In the genomic region with DNA sequence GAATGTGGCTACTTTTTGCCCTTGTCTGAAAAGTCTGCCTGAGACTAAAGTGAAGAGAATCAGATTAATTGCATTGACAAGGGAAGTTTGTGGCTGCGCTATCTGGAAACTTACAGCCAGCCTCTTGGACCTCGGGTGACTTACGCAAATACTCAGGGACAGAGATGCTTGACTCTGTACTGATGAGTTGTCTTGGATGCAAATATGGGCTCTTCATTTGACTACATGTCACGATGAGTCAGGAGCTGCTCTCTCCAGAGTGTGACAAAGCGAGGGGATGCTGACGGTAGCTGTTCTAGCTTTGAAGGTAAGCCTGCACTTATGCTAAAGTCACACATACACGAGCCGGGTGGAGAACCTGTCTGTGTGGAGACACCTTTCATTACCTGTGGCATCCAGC, we compare ENCODE assay signal across 30 mouse cellular contexts.
"Had no signal": no experiment of that assay in that cellular context is flagged by ENCODE, and none has a peak within 500 bp of the region (broad histone marks: within the 10 kb centered on the region; RNA-seq: fewer than 3 reads in every experiment).

No protein-coding gene starts in this region.

- H3K27ac ChIP-seq: left cerebral cortex, adult 2 months; limb, embryonic 10.5 days; limb, embryonic 12.5 days; limb, embryonic 13.5 days; limb, embryonic 15.5 days; liver, embryonic 12.5 days; liver, embryonic 13.5 days; liver, embryonic 14.5 days; liver, embryonic 15.5 days; lung, embryonic 15.5 days; macrophage; midbrain, embryonic 12.5 days; midbrain, embryonic 13.5 days; midbrain, embryonic 15.5 days had no signal

- DNase-seq: left cerebral cortex, postnatal 4 days; liver; liver, embryonic 13.5 days; liver, postnatal 0 days; lung, adult 18-20 months; lung, adult 2 months; lung, embryonic 14.5 days; lung, postnatal 10 days; lung, postnatal 14 days; lung, postnatal 36 days; lung, postnatal 4 days; midbrain, embryonic 14.5 days had no signal

- H3K4me2 ChIP-seq: limb, embryonic 12.5 days; limb, embryonic 13.5 days; limb, embryonic 15.5 days; liver, embryonic 11.5 days; liver, embryonic 12.5 days; liver, embryonic 13.5 days; liver, embryonic 15.5 days; lung, embryonic 14.5 days; lung, embryonic 15.5 days; midbrain, embryonic 12.5 days; midbrain, embryonic 13.5 days; midbrain, embryonic 15.5 days had no signal

- H3K9ac ChIP-seq: limb, embryonic 12.5 days; limb, embryonic 13.5 days; limb, embryonic 15.5 days; liver, embryonic 12.5 days; liver, embryonic 13.5 days; liver, embryonic 14.5 days; liver, embryonic 15.5 days; liver, postnatal 0 days; lung, embryonic 14.5 days; lung, embryonic 15.5 days; midbrain, embryonic 12.5 days; midbrain, embryonic 13.5 days; midbrain, embryonic 15.5 days had no signal

- H3K4me3 ChIP-seq: left cerebral cortex, adult 2 months; limb, embryonic 10.5 days; limb, embryonic 12.5 days; limb, embryonic 13.5 days; limb, embryonic 15.5 days; liver, embryonic 12.5 days; liver, embryonic 13.5 days; liver, embryonic 15.5 days; lung, embryonic 15.5 days; megakaryocyte, embryonic 14.5 days; midbrain, embryonic 12.5 days; midbrain, embryonic 13.5 days; midbrain, embryonic 15.5 days; myocyte had no signal

- H3K9me3 ChIP-seq: limb, embryonic 10.5 days; limb, embryonic 12.5 days; limb, embryonic 13.5 days; limb, embryonic 15.5 days; liver, embryonic 13.5 days; liver, embryonic 15.5 days; lung, embryonic 15.5 days; midbrain, embryonic 12.5 days; midbrain, embryonic 13.5 days; midbrain, embryonic 15.5 days had no signal

- H3K36me3 ChIP-seq: limb, embryonic 10.5 days; limb, embryonic 12.5 days; limb, embryonic 13.5 days; limb, embryonic 15.5 days; liver, embryonic 12.5 days; liver, embryonic 13.5 days; liver, embryonic 15.5 days; lung, embryonic 15.5 days; midbrain, embryonic 12.5 days; midbrain, embryonic 13.5 days; midbrain, embryonic 15.5 days had no signal

- H3K27me3 ChIP-seq: limb, embryonic 12.5 days; limb, embryonic 13.5 days; limb, embryonic 15.5 days; liver, embryonic 12.5 days; liver, embryonic 13.5 days; liver, embryonic 15.5 days; lung, embryonic 15.5 days; midbrain, embryonic 12.5 days; midbrain, embryonic 13.5 days; midbrain, embryonic 15.5 days had no signal

- ATAC-seq: liver, embryonic 12.5 days; liver, postnatal 0 days; lung, postnatal 0 days; midbrain, embryonic 13.5 days; midbrain, embryonic 15.5 days; midbrain, embryonic 16.5 days had no signal
